Mouse (Mus musculus): ENCODE data around the gene Gnaq. TPM values are rescaled to one million over a fixed set of nuclear protein-coding genes. Genes with fewer than 3 reads are reported as not detected.

Gnaq gene
- polyA plus RNA-seq, 1 experiment from 2014 or later, result 26.7 TPM

- no peak for ATAC-seq
- Histone ChIP-seq H3K36me3 (ENCODE audit: control insufficient read depth, insufficient read depth, low read length) (no peaks in the 10 kb centered on the region; the same call in 1 of the 2 replicates), H3K4me2 (ENCODE audit: low read depth, low read length) (no peak overlapping the region), H3K9ac (ENCODE audit: low read depth, low read length) (no peak overlapping the region), H3K9me3 (ENCODE audit: control insufficient read depth, low read length) (no peaks in the 10 kb centered on the region), H3K4me1 (ENCODE audit: control insufficient read depth, insufficient read depth, low read length) (peaks cover 4% of the 10 kb centered on the region; the same call in 1 of the 2 replicates), H3K27ac (ENCODE audit: low read length) (no peak overlapping the region), H3K4me3 (ENCODE audit: low read length) (no peak overlapping the region), H3K27me3 (replicated peaks; ENCODE audit: control insufficient read depth, insufficient read depth, low read length) (no peaks in the 10 kb centered on the region)
- 69% methylated on average over 6 of the region's 6 CpGs for WGBS
These were observed 253.9 kb downstream of the Gnaq start for GRCm38 (mm10) chr19:16386514-16386913.

DNA sequence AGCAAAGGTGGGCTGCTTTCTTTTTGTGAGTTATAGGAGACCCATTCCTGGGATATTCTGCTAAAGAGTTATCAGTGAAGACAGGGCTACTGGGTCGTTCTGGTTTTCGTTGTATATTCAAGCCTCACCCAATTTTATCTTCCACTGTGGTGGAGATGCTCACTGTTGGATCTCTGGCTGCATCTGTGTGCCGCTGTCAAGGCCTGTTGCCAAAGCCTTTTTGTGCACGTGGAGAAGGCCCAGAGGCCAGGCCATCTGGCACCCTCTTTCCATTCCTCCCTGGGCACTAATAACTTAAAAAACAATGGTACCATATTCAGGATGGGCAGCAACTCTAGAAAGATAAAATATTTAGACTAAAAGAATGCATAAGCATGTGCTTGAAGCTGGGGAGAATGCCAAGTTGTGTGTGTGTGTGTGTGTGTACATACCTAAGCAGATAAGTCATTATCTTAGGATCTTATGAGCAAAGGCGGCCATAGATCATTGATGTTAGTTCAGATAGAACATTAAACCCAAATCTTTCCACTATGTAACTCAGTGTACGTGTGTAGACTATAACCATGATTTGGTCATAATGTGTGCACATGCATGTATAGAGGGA is 257.7 kb downstream of the Gnaq start:
- H3K4me3 ChIP-seq (ENCODE audit: low read length), result no peak overlapping the region
- no peaks in the 10 kb centered on the region for H3K9me3 ChIP-seq (ENCODE audit: control insufficient read depth, low read length)
- H3K9ac ChIP-seq (ENCODE audit: low read depth, low read length), result no peak overlapping the region
- no peak overlapping the region for H3K27ac ChIP-seq (ENCODE audit: low read length)
- H3K36me3 ChIP-seq (ENCODE audit: control insufficient read depth, insufficient read depth, low read length), result no peaks in the 10 kb centered on the region; the same call in 1 of the 2 replicates
- peaks cover 4% of the 10 kb centered on the region; the same call in 1 of the 2 replicates for H3K4me1 ChIP-seq (ENCODE audit: control insufficient read depth, insufficient read depth, low read length)
- ATAC-seq, result no peak
- H3K4me2 ChIP-seq (ENCODE audit: low read depth, low read length), result no peak overlapping the region
- WGBS, result 84% methylated on average over 6 of the region's 6 CpGs
- no peaks in the 10 kb centered on the region for H3K27me3 ChIP-seq (replicated peaks; ENCODE audit: control insufficient read depth, insufficient read depth, low read length)

GRCm38 (mm10) chr19:16394381-16394780 is 261.8 kb downstream of the Gnaq start:
- Histone ChIP-seq H3K9me3 (ENCODE audit: control insufficient read depth, low read length) (no peaks in the 10 kb centered on the region), H3K4me3 (ENCODE audit: low read length) (no peak overlapping the region), H3K27ac (ENCODE audit: low read length) (no peak overlapping the region), H3K27me3 (replicated peaks; ENCODE audit: control insufficient read depth, insufficient read depth, low read length) (no peaks in the 10 kb centered on the region), H3K9ac (ENCODE audit: low read depth, low read length) (no peak overlapping the region), H3K36me3 (ENCODE audit: control insufficient read depth, insufficient read depth, low read length) (no peaks in the 10 kb centered on the region; the same call in 1 of the 2 replicates), H3K4me1 (ENCODE audit: control insufficient read depth, insufficient read depth, low read length) (no peaks in the 10 kb centered on the region), H3K4me2 (ENCODE audit: low read depth, low read length) (no peak overlapping the region)
- WGBS, result 91% methylated on average over 5 of the region's 5 CpGs
- no peak for ATAC-seq

GRCm38 (mm10) chr19:16403101-16403500 is 270.5 kb downstream of the Gnaq start:
- Histone ChIP-seq H3K4me2 (ENCODE audit: low read depth, low read length) (no peak overlapping the region), H3K4me3 (ENCODE audit: low read length) (no peak overlapping the region), H3K36me3 (ENCODE audit: control insufficient read depth, insufficient read depth, low read length) (no peaks in the 10 kb centered on the region), H3K9me3 (ENCODE audit: control insufficient read depth, low read length) (0 out of 2 replicates have a peak, but pooled peaks cover 2% of the 10 kb centered on the region), H3K27me3 (replicated peaks; ENCODE audit: control insufficient read depth, insufficient read depth, low read length) (no peaks in the 10 kb centered on the region), H3K9ac (ENCODE audit: low read depth, low read length) (no peak overlapping the region), H3K27ac (ENCODE audit: low read length) (no peak overlapping the region), H3K4me1 (ENCODE audit: control insufficient read depth, insufficient read depth, low read length) (peaks cover 4% of the 10 kb centered on the region; the same call in 1 of the 2 replicates)
- peak; percentile 48 for ATAC-seq
- WGBS, result 74% methylated on average over 6 of the region's 6 CpGs

- 80% methylated on average over 1 of the region's 1 CpGs for WGBS
- no peak for ATAC-seq
- no peaks in the 10 kb centered on the region for H3K27me3 ChIP-seq (replicated peaks; ENCODE audit: control insufficient read depth, insufficient read depth, low read length)
These were observed 275.1 kb downstream of the Gnaq start for GRCm38 (mm10) chr19:16407727-16408126.

DNA sequence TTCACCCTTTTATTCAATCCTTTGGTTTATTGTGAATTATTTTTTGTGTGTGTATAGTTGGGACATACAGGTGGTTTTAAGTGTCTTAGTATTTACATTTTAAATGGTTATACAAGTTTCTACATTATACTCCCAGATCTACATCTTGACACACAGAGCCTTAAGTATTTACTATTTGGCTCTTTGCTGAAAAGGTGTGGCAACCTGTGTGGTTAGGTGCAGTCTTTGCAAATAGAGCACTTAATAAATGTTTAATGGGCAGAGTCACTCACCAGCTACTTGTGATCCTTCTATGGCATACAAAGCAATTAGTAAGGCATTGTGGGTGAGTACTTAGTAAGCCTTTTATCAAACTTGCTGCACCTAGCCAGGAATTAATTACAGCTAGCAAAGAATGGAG is 278.7 kb downstream of the Gnaq start:
- no peak overlapping the region for H3K4me3 ChIP-seq (ENCODE audit: low read length)
- H3K4me2 ChIP-seq (ENCODE audit: low read depth, low read length), result no peak overlapping the region
- ATAC-seq, result no peak
- no peak overlapping the region for H3K9ac ChIP-seq (ENCODE audit: low read depth, low read length)
- no peaks in the 10 kb centered on the region for H3K4me1 ChIP-seq (ENCODE audit: control insufficient read depth, insufficient read depth, low read length)
- H3K27me3 ChIP-seq (replicated peaks; ENCODE audit: control insufficient read depth, insufficient read depth, low read length), result no peaks in the 10 kb centered on the region
- H3K27ac ChIP-seq (ENCODE audit: low read length), result no peak overlapping the region
- no peaks in the 10 kb centered on the region for H3K36me3 ChIP-seq (ENCODE audit: control insufficient read depth, insufficient read depth, low read length)
- H3K9me3 ChIP-seq (ENCODE audit: control insufficient read depth, low read length), result no peaks in the 10 kb centered on the region

More at GRCm38 (mm10) chr19:16407727-16408126, 275.1 kb downstream of the Gnaq start:
- Histone ChIP-seq H3K27ac (ENCODE audit: low read length) (no peak overlapping the region), H3K9ac (ENCODE audit: low read depth, low read length) (no peak overlapping the region), H3K36me3 (ENCODE audit: control insufficient read depth, insufficient read depth, low read length) (no peaks in the 10 kb centered on the region), H3K4me3 (ENCODE audit: low read length) (no peak overlapping the region), H3K4me2 (ENCODE audit: low read depth, low read length) (no peak overlapping the region), H3K9me3 (ENCODE audit: control insufficient read depth, low read length) (0 out of 2 replicates have a peak, but pooled peaks cover 2% of the 10 kb centered on the region), H3K4me1 (ENCODE audit: control insufficient read depth, insufficient read depth, low read length) (peaks cover under 1% of the 10 kb centered on the region; the same call in 1 of the 2 replicates)

- Histone ChIP-seq H3K27me3 (replicated peaks; ENCODE audit: control insufficient read depth, insufficient read depth, low read length) (no peaks in the 10 kb centered on the region), H3K27ac (ENCODE audit: low read length) (no peak overlapping the region), H3K4me1 (ENCODE audit: control insufficient read depth, insufficient read depth, low read length) (no peaks in the 10 kb centered on the region), H3K36me3 (ENCODE audit: control insufficient read depth, insufficient read depth, low read length) (no peaks in the 10 kb centered on the region), H3K9ac (ENCODE audit: low read depth, low read length) (no peak overlapping the region), H3K9me3 (ENCODE audit: control insufficient read depth, low read length) (0 out of 2 replicates have a peak, but pooled peaks cover 4% of the 10 kb centered on the region), H3K4me3 (ENCODE audit: low read length) (no peak overlapping the region), H3K4me2 (ENCODE audit: low read depth, low read length) (no peak overlapping the region)
- WGBS, result 89% methylated on average over 5 of the region's 5 CpGs
- ATAC-seq, result no peak
These were observed 285.5 kb downstream of the Gnaq start for GRCm38 (mm10) chr19:16418086-16418663.

DNA sequence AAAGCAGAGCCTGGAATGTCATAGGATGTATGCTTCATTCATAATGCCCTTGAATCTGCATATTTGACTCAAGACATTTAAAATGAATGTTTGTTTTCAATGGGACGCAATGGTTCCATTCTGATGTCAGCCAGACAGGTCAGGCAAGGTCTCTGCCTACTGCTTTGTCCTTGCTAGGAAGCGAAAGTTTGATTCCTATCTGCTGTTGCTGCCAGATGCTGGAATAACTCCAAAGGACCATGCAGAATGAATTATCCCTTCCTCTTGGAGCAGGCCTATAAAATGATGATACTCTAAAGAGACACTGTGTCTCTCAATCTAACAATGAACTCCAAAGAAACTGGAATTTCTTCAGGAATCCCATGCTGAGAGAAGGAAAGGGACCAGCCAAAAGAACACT is 293.0 kb downstream of the Gnaq start:
- H3K27ac ChIP-seq (ENCODE audit: low read length), result no peak overlapping the region
- no peaks in the 10 kb centered on the region for H3K27me3 ChIP-seq (replicated peaks; ENCODE audit: control insufficient read depth, insufficient read depth, low read length)
- H3K9me3 ChIP-seq (ENCODE audit: control insufficient read depth, low read length), result no peaks in the 10 kb centered on the region
- H3K4me3 ChIP-seq (ENCODE audit: low read length), result no peak overlapping the region
- H3K9ac ChIP-seq (ENCODE audit: low read depth, low read length), result no peak overlapping the region
- 70% methylated on average over 2 of the region's 2 CpGs for WGBS
- ATAC-seq, result no peak
- no peak overlapping the region for H3K4me2 ChIP-seq (ENCODE audit: low read depth, low read length)
- no peaks in the 10 kb centered on the region for H3K36me3 ChIP-seq (ENCODE audit: control insufficient read depth, insufficient read depth, low read length)
- no peaks in the 10 kb centered on the region for H3K4me1 ChIP-seq (ENCODE audit: control insufficient read depth, insufficient read depth, low read length)

DNA sequence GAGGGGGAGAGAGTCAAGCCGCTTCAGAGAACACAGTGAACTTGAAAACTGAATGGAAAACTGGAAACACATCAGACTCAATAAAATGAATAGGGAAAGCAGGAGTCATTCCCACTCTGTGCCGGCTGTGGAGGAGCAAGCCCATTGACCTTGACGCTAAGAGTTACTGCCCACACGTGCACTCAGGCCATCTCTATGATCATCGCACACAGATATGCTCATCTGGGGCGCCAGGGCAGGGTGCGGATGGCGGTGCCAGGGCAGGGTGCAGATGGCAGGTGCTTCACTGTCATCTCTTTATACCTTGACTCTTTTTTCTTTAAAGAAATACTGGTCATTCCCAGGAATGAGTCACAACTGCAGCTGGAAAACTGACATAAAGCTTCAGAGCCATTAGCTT is 298.7 kb downstream of the Gnaq start:
- peaks cover 14% of the 10 kb centered on the region; the same call in 1 of the 2 replicates for H3K4me1 ChIP-seq (ENCODE audit: control insufficient read depth, insufficient read depth, low read length)
- no peak overlapping the region for H3K4me2 ChIP-seq (ENCODE audit: low read depth, low read length)
- 76% methylated on average over 8 of the region's 8 CpGs for WGBS
- H3K9me3 ChIP-seq (ENCODE audit: control insufficient read depth, low read length), result no peaks in the 10 kb centered on the region
- no peaks in the 10 kb centered on the region for H3K27me3 ChIP-seq (replicated peaks; ENCODE audit: control insufficient read depth, insufficient read depth, low read length)
- H3K9ac ChIP-seq (ENCODE audit: low read depth, low read length), result no peak overlapping the region
- no peak overlapping the region for H3K4me3 ChIP-seq (ENCODE audit: low read length)
- no peak for ATAC-seq
- no peak overlapping the region for H3K27ac ChIP-seq (ENCODE audit: low read length)
- no peaks in the 10 kb centered on the region for H3K36me3 ChIP-seq (ENCODE audit: control insufficient read depth, insufficient read depth, low read length)

All from intestine, embryonic 16.5 days (tissue).